Mouse (Mus musculus) gastrocnemius, adult 18-20 months (tissue): ENCODE data around the gene Olfr839-ps1. TPM values are rescaled to one million over a fixed set of nuclear protein-coding genes. Genes with fewer than 3 reads are reported as not detected.

Source experiments
- DNase-seq: peaks from one replicate; pipeline ENCODE4 v3.0.0; 2021; ENCODE audit warnings: low spot score
- long read RNA-seq, 2 experiments: library from polyadenylated mRNA; stranded (forward); transcript quantifications; one replicate each; pipeline ENCODE4 v2.0.0; 2021
- total RNA-seq, 2 experiments: library from RNA; stranded (reverse); gene quantifications; 2 replicates each; pipeline ENCODE4 v1.2.3; 2021

Olfr839-ps1 gene
- total RNA-seq, result not detected
- long read RNA-seq, experiment 1, result 0 reads
- long read RNA-seq, experiment 2, result 0 reads

- DNase-seq, result no peak
Measured at GRCm38 (mm10) chr9:19177212-19177611, at the start of gene Olfr839-ps1. TSS of gene Olfr839-ps1 (minus strand) at chr9:19177312.

- no peak for DNase-seq
Measured at GRCm38 (mm10) chr9:19136017-19136416, 41.1 kb downstream of the Olfr839-ps1 start, which contains the start of gene Olfr837. TSS of gene Olfr837 (plus strand) at chr9:19136317.

GRCm38 (mm10) chr9:19120082-19120481, 57.0 kb downstream of the Olfr839-ps1 start, which contains the start of gene Olfr836:
TSS of gene Olfr836 (plus strand) at chr9:19120382.
- no peak for DNase-seq

Other genes starting within 250 kb of the Olfr839-ps1 start
- gene Olfr832, start 240.2 kb downstream of the Olfr839-ps1 start, total RNA-seq, result not detected
- gene Olfr834, start 189.3 kb downstream of the Olfr839-ps1 start, total RNA-seq, result not detected
- not detected for gene Olfr835, start 144.6 kb downstream of the Olfr839-ps1 start, total RNA-seq
- not detected for gene Olfr836, start 56.9 kb downstream of the Olfr839-ps1 start, total RNA-seq
- not detected for gene Olfr837, start 41.0 kb downstream of the Olfr839-ps1 start, total RNA-seq
- gene Olfr843, start 74.7 kb upstream of the Olfr839-ps1 start, total RNA-seq, result not detected
- not detected for gene Olfr844, start 139.0 kb upstream of the Olfr839-ps1 start, total RNA-seq
- gene Olfr845, start 159.1 kb upstream of the Olfr839-ps1 start, total RNA-seq, result not detected
- not detected for gene Olfr846, start 186.7 kb upstream of the Olfr839-ps1 start, total RNA-seq
- not detected for gene Olfr847, start 201.4 kb upstream of the Olfr839-ps1 start, total RNA-seq